Mouse (Mus musculus) mouse embryonic stem cell (cell line): ENCODE measurements around the gene Cpa5.

Experiments
- in situ Hi-C, 2 experiments: fragments of 300-500 bp; cut with MboI; formaldehyde crosslinking; loops; 1 replicate in 1 of 2; 3 replicates in 1 of 2; pipeline ENCODE4 v1.14.3; 2019 to 2020; ENCODE audit warnings: low sequenced_read_pairs in 2 of 2, low pct_unique_long_range_greater_than_20kb in 1 of 2, mixed read lengths in 1 of 2; ENCODE audit not compliant: unreplicated experiment in 1 of 2

Cpa5 gene

GRCm38 (mm10) chr6:30629989-30630388, 19.2 kb downstream of the Cpa5 start:
- in situ Hi-C loops: no loop called here

DNA sequence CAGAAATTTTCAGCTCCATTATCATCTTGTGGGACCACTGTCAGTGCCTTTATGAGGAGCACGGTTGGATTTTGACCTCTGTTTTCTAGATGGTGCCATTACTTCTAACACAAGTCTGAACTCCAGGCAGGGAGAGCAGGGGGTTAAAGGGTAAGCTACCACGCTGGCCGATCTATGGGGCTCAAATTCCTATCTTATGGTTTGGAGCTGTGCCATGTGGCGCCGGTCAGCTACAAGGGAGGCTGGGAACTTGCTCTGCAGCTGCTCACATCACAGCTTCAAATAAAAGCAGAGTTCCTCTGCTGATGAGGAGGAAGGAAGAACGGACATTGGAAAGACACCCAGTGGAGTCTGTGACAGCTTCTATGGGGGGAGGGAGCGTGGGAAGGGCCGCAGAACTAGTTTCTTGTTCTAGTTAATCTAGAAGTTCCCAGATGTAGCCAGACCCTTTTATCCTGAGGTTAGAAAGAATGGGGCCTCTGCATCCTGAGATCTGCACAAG, 24.6 kb downstream of the Cpa5 start:
- in situ Hi-C loops: no loop called here

DNA sequence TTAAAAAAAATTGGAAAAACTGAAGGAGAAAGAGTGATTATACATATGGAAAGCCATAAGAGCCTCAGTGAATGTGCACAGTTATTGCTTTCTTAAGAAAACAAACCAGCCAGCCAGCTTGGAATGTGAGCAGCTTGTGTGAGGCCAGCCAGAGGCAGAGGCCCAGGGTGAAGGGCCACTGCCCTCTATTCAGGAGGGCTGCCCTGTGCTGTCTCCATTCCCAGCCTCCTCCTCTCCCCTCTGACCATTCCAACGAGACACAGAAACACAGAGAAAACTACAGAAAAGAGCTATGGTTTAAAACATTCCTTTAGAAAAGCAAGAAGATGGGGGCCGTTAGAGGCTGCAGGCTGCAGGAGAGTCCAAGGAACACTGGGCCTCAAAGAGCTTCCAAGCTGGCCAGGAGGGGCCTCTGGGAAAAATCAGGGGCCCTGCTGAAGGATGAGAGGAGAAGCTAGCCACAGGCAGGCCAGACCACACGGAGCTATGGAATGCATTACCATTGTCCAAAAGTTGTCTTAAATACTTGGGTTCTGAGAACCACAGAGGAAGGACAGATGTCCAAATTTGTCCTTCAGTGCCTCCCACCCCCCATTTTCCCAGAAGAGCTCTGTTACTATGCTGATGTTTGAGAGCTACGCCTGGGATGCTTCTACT, 25.5 kb downstream of the Cpa5 start:
- in situ Hi-C loops: no loop called here

GRCm38 (mm10) chr6:30638674-30639268, 28.0 kb downstream of the Cpa5 start, which contains the start of gene Cpa1:
Gene Cpa1 (plus strand): TSS chr6:30639218.
- in situ Hi-C loops: no loop called here

GRCm38 (mm10) chr6:30643694-30644460, 33.1 kb downstream of the Cpa5 start:
- in situ Hi-C loops: no loop called here

DNA sequence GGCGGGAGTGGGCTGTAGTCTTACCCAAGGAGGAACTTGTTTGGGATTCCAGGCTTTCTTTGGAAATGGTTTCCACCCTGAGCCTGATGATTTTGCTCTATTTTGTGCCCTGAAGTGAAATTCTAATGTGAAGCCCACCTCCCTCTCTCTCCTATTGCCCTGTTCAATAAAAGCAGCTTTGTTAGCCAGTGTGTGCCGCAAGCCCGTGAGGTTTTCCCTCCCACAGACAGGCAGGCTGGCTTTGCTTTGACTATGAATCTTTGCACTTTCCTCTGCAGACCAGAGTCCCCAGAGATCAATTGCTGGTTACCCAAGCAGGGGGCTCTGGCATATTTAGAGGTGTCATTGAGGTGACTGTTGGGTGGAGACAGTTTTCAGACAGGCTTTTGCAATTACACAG, 33.7 kb downstream of the Cpa5 start:
- in situ Hi-C loops: no loop called here

- in situ Hi-C loops: no loop called here
Observed at GRCm38 (mm10) chr6:30645379-30645778, 34.6 kb downstream of the Cpa5 start.

DNA sequence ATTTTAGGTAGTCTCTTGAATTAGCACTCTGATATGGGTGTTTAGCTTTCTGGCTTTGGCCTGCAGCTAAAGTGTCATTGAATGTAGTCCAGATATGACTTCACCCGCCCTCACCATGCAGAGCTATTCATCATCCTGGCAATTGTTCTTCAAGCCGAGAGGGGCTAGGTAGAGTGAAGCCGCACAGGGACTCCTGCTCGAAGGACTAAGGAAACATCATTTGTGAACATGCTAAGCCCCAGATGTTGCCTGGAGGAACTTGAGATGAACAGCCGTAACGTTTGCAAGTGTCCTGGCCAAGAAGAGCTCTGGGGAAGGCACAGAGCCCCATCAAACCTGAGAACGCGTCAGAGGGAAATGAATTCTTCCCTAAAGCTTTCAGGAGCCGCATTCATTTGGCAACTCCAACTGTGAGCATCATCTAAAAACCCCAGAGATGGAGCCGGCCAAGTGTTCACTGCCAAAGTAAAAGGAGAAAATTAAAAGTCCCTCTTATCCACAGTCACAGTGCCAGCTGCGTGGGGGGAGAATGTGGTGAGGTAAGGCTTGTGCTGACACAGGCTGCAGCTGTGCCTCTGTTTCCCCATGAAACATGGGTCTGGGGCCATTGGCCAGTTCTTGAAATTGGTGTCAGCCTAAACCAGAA, 39.0 kb downstream of the Cpa5 start:
- in situ Hi-C loops: no loop called here

DNA sequence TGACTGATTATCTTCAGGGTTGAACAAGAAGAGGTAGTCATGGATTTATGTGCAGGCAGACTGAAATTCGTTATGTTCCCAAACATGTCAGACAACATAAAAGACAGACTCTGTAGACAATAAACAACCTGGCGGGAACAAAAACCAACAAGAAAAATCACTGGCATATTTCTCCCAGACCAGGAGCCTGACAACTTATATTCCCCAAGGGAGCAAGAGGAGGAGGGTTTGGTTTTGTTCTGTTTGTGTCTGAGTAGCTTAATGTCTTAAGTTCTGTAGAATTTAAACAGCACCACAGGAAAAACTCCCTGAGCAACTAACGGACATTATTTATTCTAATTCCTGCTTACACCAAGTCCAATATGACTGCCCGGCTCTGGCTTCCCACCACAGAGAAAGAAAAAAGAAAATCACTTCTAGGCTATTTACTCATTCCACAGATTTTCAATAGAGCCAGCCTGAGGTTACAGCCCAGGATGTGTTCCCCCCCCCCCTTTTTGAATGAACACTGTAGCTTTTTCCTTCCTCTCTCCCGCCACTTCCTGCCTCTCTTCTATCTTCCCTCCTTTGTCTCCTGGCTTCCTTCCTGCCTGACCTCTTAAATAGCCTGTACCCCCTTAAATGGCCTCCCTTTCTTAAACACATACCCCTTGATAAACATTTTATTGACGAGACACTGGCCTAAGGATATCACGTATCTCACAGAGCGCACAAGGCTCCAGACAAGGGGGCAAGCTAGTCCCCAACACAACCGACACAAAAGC, 41.8 kb downstream of the Cpa5 start:
- in situ Hi-C loops: no loop called here

DNA sequence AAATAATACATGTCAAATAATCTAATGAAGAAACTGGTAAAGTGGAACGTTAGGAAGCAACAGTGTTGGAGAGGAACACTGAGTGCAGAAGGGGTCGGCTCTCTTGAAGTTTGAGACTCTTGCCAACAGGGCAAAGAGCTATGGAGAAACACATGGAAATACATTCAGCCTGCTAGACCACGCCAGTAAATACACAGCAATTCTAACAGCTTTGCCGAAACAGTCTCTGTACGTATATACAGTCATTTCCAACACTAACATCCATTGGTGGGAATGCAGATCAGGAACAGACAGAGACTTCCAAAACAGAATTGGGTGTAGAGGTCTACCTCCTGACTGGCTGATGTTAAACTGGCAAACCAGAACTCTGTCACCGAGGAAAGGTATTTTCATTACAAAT, 42.7 kb downstream of the Cpa5 start:
- in situ Hi-C loops: no loop called here

DNA sequence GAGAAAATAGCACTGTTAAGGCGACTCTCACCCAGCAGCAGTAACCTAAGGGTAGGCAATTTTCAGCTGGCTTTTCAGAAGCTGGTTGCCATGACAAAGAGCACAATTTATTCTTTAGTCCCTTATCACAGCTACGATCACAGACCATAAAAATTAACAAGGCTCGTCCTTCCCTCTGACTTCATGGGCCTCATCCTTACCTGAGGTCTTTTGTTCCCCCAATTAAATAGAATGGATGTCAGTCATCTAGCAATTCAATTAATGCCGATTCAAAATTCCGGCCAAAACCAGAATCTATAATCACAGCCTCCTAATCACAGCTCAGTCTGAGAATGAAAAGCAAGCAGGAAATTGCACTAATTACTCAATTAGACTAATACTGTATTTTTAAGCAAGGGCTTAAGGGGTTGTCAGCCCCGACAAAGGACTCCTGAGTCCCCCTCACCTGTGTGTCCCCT, 43.6 kb downstream of the Cpa5 start:
- in situ Hi-C loops: no loop called here

GRCm38 (mm10) chr6:30654932-30655331, 44.1 kb downstream of the Cpa5 start:
- in situ Hi-C loops: no loop called here

DNA sequence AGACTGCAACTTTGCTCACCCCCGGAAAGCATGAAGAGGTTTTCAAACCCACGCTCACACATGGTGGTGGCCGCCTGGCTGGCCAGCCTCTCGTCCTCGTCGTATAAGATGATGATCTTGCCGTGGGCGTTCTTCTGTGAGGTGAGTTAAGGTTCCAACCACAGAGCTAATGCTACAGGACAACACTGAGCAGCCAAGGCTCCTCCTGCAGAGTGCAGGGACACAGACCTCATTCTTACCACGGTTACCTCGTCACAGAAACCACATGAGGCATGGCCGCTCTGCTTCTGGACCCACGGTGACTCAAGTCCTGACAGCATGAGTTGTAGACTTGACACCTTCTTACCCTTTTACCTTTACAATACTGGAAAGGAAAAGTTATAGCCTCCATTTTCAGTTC, 46.5 kb downstream of the Cpa5 start:
- in situ Hi-C loops: no loop called here

DNA sequence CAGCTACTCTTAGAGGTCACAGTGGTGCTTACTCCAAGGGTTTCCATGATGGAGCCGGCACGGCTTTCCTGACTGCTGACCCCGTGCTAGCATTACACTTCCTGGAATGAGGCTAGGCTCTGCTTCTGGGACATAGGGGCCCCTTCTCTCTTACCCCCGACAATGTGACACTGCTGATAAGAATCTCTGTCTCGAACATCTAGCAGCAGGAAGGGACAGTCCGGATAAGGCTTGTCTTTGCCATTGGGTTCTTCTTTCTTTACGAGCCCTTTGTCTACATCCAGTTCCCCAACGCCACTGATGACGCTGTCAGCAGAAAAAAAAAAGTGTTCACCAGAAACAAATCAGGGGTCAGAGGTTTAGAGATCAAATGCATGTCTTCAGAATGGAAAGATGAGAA, 47.8 kb downstream of the Cpa5 start:
- in situ Hi-C loops: no loop called here

GRCm38 (mm10) chr6:30664776-30665175, 54.0 kb downstream of the Cpa5 start:
- in situ Hi-C loops: no loop called here

DNA sequence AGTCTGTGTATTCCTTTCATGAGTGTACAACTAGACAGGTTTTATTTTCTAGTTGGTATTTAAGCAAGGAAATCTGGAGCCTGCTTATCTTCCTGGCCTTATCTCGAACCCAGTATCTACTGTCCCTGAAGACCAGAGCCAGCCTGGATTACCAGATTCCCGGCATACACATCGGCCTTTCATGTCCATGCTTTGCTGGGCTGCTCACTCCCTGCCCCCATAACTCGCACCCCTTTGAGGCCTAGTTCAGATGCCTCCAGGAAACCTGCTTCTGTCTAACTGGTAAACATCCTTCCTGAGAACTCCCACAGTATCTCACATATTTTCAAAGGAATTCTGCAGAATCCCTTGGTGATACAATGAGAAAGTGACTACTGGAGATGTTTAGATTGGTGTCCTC, 54.5 kb downstream of the Cpa5 start:
- in situ Hi-C loops: no loop called here

- in situ Hi-C loops: no loop called here
Observed at GRCm38 (mm10) chr6:30666043-30666442, 55.2 kb downstream of the Cpa5 start.

GRCm38 (mm10) chr6:30667585-30667984, 56.8 kb downstream of the Cpa5 start:
- in situ Hi-C loops: no loop called here
